Mouse (Mus musculus): ENCODE measurements around the gene Cuedc1.
A peak's percentile ranks its signal among the peaks of the same experiment; 100 is the strongest.

Cuedc1 gene

GRCm38 (mm10) chr11:88241468-88242301 lies 143.8 kb downstream of the Cuedc1 start:
- peak; percentile 95 for DNase-seq
